Mouse (Mus musculus) adrenal gland, postnatal 4 days (tissue): ENCODE results near the gene Ctsa. TPM values are rescaled to one million over a fixed set of nuclear protein-coding genes. Genes with fewer than 3 reads are reported as not detected.
"Not testable (repeated sequence)": the region's sequence is repeated elsewhere in the genome, so short reads cannot be mapped to it uniquely, and the experiment has no call there.

Experiments
- DNase-seq, 2 experiments: peaks; one replicate each; pipeline ENCODE4 v3.0.0; 2021 to 2022; ENCODE audit warnings: low spot score in 2 of 2, mixed read lengths in 2 of 2
- long read RNA-seq, 2 experiments: library from polyadenylated mRNA; stranded (forward); transcript quantifications; one replicate each; pipeline ENCODE4 v2.0.0; 2021
- total RNA-seq, 2 experiments: library from RNA; stranded (reverse); gene quantifications; 2 replicates each; pipeline ENCODE4 v1.2.3; 2021

Ctsa gene
- 100 to 1,000 TPM; 140 to 158 TPM for total RNA-seq
- long read RNA-seq, experiment 1, transcript Ctsa-202 (15 exons, 2,534 nt) = major isoform, 8 of 189 reads
- long read RNA-seq, experiment 1, partial matches to known transcripts = 163 of 189 reads
- long read RNA-seq, experiment 1, other reads (novel, unspliced or antisense) = 16 of 189 reads
- long read RNA-seq, experiment 2, transcript Ctsa-202 (15 exons, 2,534 nt) = major isoform, 7 of 276 reads
- long read RNA-seq, experiment 2, transcript Ctsa-201 (16 exons, 3,646 nt) = minor isoform, 6 of 276 reads
- long read RNA-seq, experiment 2, partial matches to known transcripts = 230 of 276 reads
- long read RNA-seq, experiment 2, other reads (novel, unspliced or antisense) = 33 of 276 reads

DNA sequence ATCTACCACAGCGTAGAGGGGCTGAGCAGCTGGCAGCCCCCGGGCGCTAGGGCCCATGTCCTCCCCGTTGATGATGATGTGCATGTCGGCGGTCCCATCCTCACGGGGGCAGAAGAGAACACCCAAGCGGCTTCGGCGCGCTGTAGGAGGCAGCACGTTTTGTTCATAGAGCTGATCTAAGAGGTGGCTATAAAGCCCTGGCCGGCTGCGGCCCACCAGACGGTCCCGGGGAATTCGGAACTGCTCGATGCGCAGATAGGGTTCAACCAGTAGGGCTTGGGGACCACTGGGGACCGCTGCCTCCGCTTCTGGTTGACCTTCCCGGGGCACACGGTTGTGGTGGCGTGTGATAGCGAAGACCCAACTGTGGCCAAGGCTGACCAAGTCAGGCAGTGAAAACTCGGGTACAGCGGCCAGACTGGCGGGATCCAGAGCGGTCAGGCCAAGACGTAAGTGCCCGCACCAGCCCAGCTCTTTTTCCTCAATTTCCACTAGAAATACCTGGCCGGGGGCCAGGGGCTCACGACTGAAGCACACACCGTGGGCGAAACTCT is at the start of gene Ctsa:
Gene Ctsa (plus strand): TSS at position 126 of the 554 bp plus-strand sequence.
- peak; percentile 32 to 70 for DNase-seq

DNA sequence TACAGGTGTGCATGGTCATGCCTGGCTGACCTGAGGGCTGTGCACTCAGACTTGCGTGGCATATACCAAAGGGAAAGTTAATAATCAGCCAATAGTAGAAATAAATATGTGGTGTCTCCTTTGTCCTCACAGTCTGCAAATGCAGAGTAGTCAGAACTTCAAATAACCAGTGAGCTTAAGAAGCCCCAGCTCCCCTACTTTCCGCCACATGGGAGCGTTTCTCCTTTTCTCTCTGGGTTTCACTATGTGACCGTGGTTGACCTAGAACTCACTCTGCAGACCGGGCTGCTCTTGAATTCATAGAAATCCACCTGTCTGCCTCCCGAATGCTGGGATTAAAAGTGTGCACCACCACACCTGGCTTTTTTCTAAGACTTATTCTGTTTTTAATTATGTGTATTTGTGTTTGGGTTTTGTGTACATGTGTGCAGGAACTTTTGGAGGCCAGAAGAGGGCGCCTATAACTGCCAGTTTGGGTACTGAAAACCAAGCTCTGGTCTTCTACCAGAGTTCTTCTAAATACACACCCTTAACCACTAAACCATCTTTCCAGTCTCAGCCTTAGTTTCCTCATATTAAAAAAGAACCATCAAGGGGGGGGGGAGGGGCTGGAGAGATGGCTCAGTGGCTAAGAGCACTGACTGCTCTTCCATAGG is 48.6 kb upstream of the Ctsa start:
- DNase-seq = no peak

DNA sequence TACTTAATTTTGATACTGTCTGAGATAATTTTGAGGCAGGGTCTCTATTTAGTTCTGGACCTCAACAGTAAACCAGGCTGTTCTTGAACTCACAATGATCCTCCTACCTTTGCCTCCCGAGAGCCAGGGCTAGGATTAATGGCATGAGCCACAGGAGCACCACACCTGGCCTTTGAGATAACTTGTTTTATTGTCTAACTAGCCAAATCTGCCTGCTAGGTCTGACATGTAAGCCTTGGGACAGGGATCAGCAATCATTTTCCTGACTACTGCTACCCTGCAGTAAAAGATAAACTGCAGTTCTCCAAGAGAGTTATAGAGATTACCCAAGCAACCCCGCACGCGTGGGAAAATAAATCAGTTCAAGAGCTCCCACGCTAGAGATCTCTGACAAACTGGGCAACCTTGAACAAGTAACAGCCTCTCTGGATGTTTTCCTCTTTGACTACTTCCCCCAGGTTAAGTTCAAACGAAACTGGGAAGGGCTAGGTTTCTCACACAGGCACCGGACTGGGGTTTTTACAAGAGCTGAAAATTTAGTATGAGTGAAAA is 47.7 kb upstream of the Ctsa start:
- DNase-seq = no peak

DNA sequence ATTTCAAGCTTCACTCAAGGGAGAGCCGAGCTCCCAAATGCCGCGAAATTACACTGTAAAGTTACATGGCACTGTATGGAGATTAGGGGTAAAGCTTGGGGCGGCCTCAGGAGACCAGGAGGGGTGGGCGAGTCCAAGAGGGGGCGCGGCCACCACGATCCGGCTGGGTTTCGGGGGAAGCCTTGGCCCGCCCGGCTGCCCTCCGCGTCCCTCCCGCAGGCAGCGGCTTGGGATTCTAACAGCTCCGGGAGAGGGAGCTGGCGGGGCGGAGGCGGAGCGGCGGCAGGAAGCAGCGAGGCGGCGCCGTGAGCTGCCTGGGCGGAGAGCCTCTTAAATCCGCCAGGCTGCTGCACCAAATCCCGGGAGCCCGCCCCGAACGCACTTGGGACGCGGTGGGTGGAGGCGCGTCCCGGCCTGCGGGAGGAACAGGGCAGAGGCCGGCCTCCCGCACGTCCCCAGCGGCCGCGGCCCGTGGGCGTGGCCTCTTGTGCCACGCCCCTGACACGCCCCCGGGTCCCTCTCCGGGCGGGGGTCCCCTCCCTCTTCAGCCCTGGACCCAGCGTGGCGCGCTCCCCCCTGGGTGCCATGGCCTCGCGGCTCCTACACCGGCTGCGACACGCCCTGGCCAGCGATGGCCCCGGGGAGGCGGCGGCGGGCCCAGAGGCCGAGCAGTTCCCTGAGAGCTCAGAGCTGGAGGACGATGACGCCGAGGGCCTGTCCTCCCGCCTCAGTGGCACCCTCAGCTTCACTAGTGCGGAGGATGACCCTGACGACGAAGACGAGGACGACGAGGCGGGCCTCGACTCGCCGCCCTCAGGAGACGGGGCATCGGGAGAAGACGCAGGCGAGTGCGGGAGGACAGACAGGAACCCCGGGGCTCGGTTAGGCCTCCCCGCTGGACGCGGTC is 46.9 kb upstream of the Ctsa start, which contains the start of gene Snx21:
Gene Snx21 (plus strand): TSS at position 343 of the 907 bp plus-strand sequence.
- DNase-seq = peak; percentile 75

DNA sequence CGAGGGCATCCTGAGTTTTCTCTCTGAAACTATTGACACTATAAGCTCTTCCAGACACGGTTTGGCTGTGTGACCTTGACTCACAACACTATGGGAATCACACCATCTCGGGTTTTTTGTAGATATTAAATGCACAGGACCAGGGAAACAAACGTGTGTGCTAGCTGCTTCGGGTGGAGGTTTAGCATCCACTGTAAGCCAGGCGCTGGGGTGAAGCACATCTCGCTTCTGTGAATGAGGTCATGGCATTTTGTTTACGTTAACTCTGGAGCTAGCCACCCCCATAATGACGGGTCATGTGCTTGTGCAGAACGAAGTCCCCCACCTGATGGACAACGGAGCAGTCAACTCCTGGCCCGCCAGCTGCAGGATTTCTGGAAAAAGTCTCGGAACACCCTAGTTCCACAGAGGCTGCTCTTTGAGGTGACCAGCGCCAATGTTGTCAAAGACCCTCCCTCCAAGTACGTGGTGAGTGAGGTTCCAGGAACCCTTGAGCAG is 46.2 kb upstream of the Ctsa start:
- DNase-seq = no peak

DNA sequence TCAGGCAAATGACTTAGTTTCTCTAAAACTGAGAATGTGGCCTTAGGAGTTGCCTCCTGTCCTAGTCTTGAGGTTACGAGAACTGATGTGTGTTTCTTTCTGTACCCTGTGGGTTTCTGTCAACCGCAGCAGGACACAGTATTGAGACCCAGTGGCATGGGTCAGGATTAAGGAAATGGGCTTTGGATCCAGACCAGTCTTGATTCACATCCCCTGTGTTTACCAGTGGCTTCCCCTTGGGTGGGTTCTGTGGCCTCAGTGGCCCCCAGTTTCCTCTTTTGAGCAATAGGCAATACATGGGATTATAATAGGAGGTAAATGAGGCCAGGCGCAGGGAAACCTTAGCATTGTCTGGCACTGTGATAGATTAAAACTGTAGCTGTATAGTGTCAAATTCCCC is 45.6 kb upstream of the Ctsa start:
- DNase-seq = no peak

DNA sequence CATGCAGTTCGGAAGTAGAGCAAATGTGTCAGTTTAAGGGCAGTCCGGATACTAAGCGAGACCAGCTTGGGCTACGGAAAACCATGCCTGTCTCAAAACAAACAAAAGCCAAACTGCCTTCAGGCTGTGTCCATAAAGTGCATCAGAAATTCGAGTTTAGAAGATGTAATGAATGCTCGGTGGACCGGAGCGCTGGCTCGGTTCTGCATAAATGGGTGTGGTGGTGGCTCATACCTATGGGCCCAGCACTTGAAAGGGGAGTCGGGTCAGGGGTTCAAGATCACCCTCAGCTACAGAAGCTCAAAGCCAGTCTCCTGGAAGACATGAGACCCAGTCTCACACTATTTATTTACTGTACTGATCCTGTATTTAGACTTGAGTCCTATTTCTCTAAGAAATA is 44.9 kb upstream of the Ctsa start:
- no peak for DNase-seq

DNA sequence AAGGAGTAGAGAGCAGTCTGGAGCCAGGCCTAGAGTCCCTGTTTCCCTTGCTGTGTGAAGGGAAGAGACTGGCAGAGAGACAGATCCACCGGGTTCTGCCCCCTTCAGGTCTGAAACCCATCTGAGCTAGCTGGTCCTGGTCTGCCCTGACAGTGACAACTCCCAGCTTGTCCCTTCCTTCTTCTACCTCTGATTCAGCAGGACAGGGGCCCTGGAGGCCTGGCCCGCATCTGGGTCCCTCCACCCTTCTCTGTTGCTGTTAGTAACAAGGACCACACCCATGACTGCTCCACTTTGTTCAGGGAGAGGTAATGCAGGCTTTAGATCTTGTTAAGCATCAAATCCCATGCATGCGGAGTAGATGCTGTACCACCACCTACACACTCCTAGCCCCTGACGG is 44.3 kb upstream of the Ctsa start:
- no peak for DNase-seq

DNA sequence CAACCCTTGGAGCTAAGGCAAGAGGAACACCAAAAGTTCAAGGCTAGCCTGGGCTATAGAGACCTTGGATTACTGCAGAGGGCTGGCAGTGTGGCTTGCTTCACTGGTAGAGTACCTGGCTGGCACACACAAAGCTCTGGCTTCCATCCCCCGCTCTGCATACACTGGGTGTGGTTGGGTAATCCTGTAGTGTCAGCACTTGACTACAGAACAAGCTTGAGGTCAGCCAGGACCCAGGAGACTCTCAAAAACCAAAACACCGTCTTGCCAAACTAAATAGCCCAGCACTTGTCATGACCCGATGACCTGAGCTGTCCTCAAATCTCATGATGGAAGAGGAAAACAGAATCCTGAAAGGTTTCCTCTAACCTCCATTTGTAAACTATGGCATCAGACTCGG is 42.2 kb upstream of the Ctsa start:
- DNase-seq = no peak

DNA sequence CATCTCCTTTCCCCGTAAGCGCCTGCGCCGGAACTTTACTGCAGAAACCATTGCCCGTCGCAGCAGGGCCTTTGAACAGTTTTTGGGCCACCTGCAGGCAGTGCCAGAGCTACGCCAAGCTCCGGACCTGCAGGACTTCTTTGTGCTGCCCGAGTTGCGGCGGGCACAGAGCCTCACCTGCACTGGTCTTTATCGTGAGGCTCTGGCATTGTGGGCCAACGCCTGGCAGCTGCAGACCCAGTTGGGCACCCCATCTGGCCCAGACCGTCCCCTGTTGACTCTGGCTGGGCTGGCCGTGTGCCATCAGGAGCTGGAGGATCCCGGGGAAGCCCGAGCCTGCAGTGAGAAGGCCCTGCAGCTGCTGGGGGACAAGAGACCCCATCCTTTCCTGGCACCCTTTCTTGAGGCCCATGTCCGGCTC is 40.8 kb upstream of the Ctsa start:
- no peak for DNase-seq

DNA sequence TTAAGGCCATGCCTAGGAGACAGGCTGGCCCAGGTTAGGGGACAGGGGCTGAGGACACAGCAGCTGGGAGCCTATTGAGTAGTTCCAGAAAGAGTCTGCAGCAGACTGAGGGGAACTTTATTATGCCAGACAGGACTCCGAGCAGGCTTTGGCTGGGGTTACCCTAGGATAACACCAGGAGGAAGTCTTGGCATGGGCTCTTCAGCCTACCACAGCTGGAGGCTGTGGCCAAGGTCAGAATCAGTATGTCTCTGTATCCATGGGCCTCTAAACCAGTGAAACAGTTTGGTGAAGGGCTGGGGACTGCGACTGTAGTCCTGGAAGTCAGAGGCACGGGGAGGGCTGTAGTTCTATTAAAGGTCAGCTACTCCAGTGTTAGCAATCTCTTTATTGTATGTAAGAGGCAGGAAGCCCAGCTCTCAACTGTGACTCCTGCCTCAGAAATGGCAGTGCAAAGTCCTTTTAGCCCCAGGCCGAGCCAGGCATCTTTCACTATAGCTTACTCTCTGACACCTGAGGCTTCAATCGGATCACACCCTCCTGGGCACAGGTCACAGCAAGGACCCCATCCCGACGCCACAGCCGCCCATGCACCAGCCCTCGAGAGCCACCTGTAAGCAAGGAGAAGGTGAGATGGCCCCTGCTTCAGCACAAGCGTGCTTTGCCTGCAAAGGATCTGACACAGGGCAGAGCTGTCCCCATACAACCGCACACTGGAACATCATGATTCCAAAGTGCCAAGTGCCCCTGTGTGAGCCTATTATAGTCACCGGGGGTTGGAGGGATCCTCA is 40.1 kb upstream of the Ctsa start:
- no peak for DNase-seq

DNA sequence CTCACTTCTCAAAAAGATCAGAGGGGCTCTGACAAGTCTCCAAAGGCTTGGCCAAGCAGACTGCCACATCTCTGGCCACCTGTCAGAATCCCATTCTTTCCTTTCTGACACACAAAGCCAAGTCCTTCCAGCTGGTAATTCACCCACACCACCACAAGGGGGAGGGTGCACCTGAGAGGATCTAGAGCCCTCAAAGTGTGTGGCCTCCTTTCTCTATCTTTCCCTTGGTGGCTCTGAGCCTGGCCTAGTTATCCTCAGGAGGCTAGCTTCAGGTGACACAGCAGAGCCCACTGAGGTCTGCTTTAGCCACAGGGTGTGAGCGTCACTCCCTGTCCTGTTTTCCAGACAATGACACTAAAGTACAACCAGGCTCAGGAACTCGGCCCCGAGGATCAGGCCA is 39.4 kb upstream of the Ctsa start:
- peak in 1 of 2 experiments; percentile 50 for DNase-seq

DNA sequence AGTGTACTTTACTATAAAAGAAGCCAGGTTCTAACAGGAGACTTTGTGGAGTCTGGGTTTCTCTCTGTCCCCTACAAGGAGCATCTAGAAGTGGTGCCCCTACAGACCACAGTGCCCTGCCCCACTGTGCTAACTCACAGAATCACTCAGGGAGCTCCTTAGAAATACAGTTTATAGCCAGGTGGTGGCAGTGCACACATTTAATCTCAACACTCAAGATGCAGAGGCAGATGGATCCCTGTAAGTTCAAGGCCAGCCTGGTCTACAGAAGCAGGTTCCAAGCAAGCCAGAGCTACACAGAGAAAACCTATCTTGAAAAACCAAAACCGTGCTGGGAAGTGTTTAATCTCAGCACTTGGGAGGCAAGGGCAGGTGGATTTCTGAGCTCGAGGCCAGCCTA is 38.9 kb upstream of the Ctsa start:
- no peak for DNase-seq

DNA sequence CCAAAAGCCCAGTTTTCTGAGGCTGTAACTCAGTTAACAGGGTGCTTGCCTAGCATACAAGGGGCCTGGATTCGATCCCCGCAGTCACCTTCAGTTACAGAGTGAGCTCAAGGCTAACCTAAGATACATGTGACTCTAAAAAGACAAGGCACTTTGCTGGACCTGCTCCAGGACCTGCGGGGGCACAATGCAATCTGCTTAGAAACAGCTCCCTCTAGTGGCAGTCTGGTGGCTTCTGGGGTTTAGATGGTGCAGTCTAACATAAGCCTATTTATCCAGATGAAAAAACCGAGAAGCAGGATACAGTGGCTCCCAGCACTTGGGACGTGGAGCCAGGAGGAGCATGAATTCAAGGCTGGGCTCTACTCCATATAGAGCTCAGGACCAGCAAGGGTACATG is 38.4 kb upstream of the Ctsa start:
- DNase-seq = peak; percentile 57 to 86

DNA sequence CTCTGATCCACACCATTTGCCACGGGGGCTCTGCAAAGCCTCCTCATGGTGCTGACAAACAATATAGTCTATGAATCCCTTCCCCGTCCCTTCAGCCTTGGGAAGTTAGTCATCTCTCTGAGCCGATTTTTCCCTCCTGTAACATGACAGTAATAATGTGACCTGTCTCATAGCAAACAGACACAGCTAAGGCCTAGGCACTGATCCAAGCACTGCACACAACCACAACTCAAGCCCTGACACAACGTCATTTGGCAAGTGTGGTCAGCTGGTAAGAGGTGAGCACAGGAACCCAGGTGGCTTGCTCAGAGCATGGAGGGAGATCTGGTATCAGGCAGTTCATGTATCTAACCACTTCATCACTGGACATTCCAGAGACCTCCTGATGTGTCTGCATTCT is 36.8 kb upstream of the Ctsa start:
- DNase-seq = no peak

DNA sequence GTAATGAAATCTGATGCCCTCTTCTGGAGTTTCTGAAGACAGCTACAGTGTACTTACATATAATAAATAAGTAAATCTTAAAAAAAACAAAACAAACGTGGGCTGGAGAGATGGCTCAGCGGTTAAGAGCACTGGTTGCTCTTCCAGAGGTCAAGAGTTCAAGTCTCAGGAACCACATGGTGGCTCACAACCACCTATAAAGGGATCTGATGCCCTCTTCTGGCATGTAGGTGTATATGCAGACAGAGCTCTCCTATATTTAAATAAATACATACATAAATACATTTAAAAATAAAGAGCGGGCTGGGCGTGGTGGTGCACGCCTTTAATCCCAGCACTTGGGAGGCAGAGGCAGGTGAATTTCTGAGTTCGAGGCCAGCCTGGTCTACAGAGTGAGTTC is 34.1 kb upstream of the Ctsa start:
- DNase-seq = not testable (repeated sequence)

DNA sequence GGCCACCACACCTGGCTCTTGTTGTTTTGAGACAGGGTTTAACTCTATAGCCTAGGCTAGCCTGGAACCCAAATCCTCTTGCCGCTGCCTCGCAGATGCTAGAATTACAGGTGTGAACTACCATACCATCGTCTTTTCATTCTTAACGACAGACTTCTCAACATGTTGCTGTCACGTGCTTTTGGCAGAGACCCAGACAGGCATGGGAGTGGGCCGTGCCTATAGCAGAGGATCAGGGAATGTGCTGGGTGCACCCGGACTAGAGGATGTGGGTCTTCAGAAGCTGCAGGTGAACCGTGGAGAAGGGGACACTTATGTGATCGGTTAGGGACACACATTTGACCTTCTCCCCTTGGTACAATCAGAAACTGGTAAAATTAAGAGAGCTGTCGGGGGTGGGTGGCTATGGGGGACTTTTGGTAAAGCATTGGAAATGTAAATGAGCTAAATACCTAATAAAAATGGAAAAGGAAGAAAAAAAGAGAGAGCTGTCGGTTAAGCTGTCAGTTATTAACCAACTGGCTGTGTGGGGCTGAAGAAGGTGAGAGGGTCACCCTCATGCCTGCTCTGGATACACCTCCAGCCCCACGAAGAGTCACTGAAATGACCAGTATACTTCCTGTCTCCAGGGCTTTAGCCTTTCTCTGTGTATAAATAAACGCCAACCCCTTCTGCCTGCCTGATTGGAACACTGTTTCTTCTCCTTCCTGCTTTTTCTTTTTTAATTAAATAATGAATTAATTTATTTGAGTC is 32.2 kb upstream of the Ctsa start:
- no peak for DNase-seq

DNA sequence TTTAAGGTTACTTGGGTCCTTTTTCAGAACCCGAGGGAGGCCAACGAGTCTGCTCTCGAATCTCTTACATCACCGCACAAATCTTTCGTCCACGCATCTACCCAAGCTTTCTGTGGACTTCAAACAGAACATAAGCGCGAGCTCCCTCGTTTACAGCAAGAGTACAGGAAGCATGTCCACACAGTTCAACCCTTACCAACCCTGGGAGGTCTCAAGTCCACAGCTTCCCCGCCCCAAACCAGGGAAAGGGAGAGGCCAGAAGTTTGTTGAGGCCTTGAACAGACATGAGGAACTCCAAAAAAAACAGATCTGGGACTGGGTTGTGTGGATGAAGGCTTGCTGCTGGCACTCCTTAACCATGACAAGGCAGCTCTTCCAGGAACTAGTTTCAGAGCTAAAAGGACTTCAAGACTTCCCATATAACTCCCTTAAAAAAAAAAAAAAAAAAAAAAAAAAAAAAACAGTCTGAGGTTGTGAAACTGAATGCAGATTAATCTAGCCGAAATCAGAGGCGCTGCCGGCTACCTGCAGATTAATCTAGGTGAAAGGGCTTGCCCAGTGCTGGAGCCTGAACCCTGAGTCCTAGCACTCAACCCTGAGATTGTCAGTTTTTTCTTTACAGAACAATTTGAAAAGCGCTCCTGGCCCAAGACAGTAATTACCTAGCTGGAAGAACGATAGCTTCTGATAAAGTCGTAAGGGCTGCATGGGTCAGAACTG is 29.3 kb upstream of the Ctsa start:
- no peak for DNase-seq

DNA sequence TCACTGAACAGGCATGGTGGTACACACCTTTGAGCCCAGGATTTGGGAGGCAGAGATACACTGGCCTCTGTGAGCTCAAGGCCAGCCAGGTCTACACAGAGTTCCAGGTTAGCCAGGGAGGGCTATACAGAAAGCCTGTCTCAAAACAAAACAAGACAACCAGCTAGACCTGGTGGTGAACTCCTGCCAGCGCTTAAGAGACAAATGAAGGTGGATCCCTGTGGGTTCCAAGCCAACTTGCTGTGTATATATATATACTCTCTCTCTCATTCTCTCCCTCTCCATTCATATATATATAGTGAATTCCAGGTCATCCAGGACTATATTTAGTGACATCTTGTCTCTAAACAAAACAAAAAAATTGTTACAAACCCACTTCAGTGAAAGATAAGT is 28.8 kb upstream of the Ctsa start:
- no peak for DNase-seq
